Mouse (Mus musculus): Measurements from ENCODE around the gene Tent5c. TPM values are rescaled to one million over a fixed set of nuclear protein-coding genes. Genes with fewer than 3 reads are reported as not detected.
A peak's percentile ranks its signal among the peaks of the same experiment; 100 is the strongest.

The Tent5c gene
- total RNA-seq (2015; ENCODE audit: low replicate concordance) = 608 and 670 TPM in 2 replicates
- 1,090 and 1,183 TPM in 2 replicates for total RNA-seq (2017; ENCODE audit: low replicate concordance)

DNA sequence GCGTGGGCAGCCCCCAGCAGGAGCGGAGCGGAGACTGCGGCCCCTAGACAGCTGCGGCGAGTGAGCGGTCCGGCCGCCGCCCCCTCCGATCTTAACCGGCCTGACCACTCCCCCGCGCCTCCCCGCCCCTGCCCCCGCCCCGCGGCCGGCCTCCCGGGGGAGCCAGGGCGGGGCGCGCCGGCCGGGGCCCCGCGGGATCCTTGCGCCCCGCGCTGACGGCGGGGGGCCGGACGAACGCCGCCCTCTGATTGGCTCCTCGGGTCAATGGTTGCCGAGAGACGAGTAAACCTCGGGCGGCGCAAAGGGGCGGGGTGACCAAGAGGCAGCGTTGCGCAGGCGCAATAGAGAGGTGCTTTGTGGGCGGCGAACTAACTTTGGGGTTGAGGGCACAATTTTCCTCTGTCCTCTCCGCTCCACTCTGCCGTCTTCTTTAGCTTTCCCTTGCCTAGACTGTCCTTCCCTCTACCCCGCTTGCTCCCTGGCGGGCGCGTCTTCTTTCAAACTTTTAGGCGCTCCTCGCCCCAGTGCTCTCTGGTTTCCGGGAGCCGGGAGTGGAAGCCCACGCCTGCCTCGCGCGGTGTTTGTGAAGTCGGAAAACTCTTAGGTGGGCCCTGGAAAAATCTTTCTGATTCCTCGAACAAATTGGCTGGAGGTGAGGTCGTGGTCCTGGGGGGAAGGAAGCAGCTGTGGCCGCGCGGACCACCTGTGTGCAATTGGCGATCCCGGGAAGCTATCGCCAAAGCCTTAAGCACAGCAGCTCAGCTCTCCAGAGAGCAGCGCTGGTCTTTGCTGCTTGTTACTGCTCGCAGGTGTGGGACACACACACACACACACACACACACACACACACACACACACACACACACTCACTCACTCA lies at the start of gene Tent5c:
Gene Tent5c (minus strand): TSS at position 192 of the 877 bp plus-strand sequence.
- peak; percentile 72 for ATAC-seq (replicated peaks; ENCODE audit: low FRiP score, poor library complexity, severe bottlenecking)

DNA sequence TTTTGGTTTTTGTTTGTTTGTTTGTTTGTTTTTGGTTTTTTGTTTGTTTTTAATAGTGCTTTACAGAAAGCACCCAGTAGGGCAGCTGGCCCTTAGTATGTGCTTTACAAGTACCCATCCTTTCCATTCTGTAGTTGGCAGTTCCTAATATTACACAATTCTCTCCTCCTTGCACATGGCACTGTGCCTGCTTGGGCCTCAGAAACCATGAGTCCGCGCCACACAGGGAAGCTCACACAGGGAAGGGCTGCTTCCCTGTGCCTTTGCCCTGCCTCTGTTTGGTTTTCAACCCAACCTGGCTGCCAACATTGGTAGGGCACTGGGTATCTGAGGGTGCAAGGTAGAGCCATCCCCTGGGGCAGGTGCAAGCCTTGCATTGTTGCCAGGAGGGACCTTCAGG lies 47.6 kb upstream of the Tent5c start:
- no peak for ATAC-seq (replicated peaks; ENCODE audit: low FRiP score, poor library complexity, severe bottlenecking)

DNA sequence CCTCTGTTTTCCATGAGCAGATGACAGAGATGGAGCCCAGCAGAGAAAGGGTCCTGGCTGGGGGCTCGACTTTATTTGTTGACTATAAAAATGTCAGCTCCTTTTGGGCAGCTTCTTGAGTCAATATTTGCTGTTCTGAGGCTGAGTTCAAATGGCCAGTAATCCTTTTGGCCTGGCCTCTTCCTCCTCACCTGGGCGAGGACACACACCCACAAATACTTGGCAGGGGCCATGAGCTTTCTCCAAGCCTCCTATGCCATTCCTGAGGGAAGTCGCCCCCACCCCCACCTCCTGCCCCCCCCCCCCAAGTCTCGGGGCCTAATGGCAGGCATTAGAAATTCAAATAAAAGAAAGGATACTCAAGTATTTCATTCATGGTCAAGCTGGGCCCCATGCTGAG lies 46.8 kb upstream of the Tent5c start:
- ATAC-seq (replicated peaks; ENCODE audit: low FRiP score, poor library complexity, severe bottlenecking) = no peak

DNA sequence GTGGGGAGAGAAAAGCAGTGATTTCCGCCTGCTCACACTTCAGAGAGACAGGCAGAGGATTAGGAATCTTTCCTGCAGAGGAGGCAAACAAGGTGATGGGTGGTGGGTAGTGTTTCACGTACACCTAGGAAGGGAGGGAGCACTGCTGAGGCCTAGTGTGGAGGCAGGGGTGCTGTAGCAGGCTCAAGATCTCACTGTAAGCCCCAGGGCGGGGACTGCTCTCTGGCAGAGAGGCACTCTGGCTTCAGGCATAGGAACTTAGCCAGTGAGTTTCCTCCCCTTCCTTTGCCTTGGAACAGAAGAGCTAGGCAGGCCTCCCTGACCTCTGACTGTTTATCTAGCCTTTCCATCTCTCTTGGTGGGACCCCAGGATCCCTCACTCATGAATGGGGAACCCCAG lies 46.2 kb upstream of the Tent5c start:
- ATAC-seq (replicated peaks; ENCODE audit: low FRiP score, poor library complexity, severe bottlenecking) = no peak

DNA sequence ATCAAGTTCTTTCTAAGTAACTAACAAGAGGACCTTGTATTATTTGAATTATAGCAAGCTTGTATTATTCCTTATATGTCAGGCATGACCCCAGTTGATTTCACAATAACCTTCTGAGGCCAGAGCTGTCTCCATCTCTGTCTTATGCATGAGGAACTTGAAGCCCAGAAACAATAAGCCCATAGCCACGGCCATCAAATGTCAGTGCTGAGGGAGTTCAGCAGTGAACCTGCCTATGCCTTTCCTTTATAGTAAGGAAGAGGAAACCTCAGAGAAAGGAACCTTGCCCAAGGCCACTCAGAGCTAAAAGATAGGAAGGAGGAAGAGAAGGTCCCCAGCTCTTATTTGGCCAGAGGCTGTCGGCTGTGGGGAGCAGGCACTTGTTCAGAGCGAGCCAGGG lies 45.3 kb upstream of the Tent5c start:
- ATAC-seq (replicated peaks; ENCODE audit: low FRiP score, poor library complexity, severe bottlenecking) = no peak

- ATAC-seq (replicated peaks; ENCODE audit: low FRiP score, poor library complexity, severe bottlenecking) = peak; percentile 57; the same call in 1 of the 2 replicates
Observed at GRCm38 (mm10) chr3:100533429-100533828, 44.3 kb upstream of the Tent5c start.

DNA sequence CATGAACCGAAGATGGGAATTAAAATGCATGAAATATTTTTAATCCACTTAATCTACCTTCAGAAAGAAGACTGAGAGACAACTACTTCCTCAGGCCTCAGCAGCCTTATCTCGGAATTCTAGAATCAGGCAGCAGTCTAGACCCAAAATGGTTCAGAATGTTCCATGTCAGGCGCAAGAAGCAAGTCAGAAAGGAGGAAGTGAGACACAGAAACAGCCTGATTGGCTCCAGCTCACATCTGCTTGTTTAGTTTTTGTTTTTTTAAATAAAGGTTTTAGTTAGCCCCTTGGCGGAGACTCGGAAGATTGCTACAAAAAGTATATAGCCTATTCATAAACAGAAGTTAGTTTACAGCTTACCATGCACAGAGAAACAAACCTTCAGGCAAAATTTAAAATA lies 41.8 kb upstream of the Tent5c start:
- no peak for ATAC-seq (replicated peaks; ENCODE audit: low FRiP score, poor library complexity, severe bottlenecking)

DNA sequence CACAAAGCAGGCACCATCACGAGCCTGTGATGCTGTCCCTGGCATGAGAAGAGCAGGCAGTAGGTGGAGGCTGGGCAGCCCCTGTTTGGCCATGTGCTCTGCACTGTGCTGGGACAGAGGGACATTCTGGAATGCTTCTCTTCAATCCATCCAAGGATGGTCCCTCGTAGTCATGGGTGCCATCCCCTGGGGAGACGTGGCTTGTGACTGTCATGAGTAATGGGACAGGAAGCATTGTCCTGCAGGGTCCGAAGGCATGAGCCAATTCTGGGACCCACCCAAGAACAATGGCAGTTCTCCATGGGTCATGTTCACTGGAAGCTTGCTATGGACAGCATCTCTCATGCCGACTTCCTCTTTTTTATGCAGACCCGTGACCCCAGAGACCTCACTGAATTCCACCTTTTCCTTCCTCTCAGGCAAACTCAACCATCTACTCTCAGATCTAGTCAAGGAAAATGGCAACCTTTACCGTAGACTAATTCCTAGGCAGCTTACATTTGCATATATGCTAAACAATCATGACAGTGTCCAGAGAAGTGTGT lies 41.2 kb upstream of the Tent5c start:
- no peak for ATAC-seq (replicated peaks; ENCODE audit: low FRiP score, poor library complexity, severe bottlenecking)

DNA sequence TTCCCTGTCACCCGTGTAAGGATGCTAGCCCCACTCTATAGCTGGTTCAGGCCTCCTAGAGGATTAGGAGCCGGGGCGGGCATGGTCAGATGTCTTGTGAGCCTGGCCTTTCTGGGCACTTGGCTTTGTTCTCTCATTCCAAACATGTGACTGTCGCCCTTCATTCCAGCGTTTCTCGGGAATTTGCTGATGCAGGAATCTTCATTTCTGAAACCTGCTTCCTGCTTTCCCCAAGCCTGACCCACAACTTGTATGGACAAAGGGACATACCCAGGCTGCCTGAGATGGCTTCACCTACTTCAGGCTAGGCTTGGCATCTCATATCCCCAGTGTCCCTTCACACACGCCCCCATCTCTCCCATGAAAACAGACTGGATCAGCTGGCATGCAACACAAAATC lies 33.5 kb upstream of the Tent5c start:
- no peak for ATAC-seq (replicated peaks; ENCODE audit: low FRiP score, poor library complexity, severe bottlenecking)

DNA sequence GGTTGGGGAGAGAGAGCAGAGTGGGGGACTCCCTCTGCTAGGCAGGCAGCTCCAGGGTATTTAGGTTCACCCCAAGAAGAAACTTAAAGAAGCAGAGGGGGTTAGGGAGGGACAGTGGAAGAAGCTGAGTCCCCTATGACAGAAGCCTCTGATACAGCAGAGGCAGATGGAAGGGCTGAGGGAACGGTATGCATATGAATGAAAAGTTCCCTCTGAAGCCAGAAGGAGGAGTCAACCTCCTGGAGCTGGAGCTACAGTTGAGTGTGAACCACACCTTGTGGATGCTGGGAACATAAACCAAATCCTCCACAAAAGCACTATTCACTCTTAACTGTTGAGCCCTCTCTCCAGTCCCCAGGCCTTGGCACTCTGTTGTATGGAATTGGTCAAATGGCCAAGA lies 32.5 kb upstream of the Tent5c start:
- ATAC-seq (replicated peaks; ENCODE audit: low FRiP score, poor library complexity, severe bottlenecking) = no peak

DNA sequence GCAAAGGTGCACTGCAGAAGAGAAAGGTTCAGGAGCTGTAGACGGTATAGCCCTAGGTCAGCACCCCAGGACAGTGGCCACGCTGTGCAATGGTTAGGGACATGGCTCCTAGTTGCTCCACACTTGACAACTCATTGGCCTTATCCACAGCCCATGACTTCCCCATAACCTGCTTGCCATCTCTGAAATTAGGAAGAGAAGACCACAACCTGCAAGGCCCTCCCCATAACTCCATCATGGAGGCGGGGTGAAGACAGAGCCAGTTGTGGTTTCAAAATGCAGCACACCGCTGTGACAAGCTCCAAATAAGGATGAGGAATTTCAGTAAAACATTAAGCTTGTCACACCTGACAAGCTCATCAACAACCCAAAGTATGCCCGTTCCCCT lies 26.6 kb upstream of the Tent5c start:
- ATAC-seq (replicated peaks; ENCODE audit: low FRiP score, poor library complexity, severe bottlenecking) = no peak

DNA sequence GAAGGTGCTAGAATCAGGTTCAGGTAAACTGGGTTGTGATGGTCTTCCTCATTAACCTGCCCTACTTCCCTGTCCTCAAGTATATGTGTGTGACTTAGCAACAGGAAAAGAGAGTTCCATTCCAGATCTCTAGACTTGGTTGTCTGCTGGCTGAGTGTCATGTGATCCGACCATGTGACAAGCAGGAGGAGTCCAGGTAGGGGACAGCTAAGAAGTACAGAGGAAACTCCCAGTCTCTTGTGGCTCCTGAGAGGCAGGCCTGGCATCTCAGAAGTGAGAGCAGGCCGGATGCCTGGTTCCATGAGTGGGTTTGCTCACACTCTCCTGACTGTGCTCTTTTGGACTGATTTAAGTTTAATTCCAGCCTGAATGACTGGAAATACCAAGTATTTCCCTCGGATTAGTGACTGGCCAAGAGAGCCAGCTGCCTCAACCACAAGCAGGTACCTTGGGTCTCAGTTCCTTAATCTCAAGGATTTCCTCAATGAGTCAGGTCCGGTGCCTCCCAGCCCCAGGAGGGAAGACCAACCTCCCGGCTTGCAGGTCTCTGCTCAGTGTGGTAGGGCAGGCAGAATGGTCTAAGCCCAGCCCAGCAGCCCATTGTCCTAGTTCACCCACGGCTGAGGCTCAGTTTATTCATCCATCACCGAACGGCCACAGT lies 26.1 kb upstream of the Tent5c start:
- ATAC-seq (replicated peaks; ENCODE audit: low FRiP score, poor library complexity, severe bottlenecking) = no peak

- no peak for ATAC-seq (replicated peaks; ENCODE audit: low FRiP score, poor library complexity, severe bottlenecking)
Observed at GRCm38 (mm10) chr3:100507174-100507573, 18.1 kb upstream of the Tent5c start.

DNA sequence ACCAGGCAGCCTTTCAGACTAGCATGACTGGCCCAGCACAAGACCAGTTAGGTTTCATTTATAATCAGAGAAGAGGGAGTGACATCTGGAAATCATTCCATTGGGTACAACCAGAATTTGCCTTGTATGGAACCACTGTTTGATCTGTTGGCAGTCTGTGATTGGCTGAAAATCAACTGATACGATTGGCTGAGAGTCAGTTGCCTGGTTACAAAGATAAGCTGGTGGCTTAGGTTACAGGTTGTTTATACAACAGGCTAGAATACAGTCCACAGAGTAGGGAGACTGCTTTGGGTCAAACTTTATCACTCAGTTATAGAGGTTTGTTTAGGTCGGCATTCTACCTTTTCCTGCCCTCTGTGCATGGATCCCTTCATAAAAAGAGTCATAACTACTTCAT lies 17.6 kb upstream of the Tent5c start:
- peak; percentile 47 for ATAC-seq (replicated peaks; ENCODE audit: low FRiP score, poor library complexity, severe bottlenecking)

- ATAC-seq (replicated peaks; ENCODE audit: low FRiP score, poor library complexity, severe bottlenecking) = no peak
Observed at GRCm38 (mm10) chr3:100503882-100504281, 14.8 kb upstream of the Tent5c start.

GRCm38 (mm10) chr3:100502516-100502915 lies 13.4 kb upstream of the Tent5c start:
- no peak for ATAC-seq (replicated peaks; ENCODE audit: low FRiP score, poor library complexity, severe bottlenecking)

- no peak for ATAC-seq (replicated peaks; ENCODE audit: low FRiP score, poor library complexity, severe bottlenecking)
Observed at GRCm38 (mm10) chr3:100501899-100502298, 12.8 kb upstream of the Tent5c start.

DNA sequence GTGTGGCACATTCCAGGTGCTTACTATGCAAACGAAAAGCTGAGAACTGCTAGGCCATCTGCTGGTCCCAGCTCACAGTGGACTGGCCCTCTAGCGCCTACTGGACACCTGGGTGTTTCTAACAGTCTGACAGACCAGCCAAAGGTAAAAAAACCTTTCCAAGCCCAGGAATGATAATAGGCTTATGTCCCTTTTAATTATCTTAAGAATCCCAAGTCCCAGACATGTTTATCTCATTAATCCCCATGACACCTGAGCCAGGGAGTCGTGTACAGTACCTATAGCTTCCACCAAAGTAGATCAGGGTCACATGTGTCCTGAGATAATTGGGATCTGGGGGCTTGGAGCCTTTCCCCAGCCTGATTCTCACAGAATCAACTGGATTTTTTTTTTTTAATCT lies 7.0 kb upstream of the Tent5c start:
- ATAC-seq (replicated peaks; ENCODE audit: low FRiP score, poor library complexity, severe bottlenecking) = no peak

DNA sequence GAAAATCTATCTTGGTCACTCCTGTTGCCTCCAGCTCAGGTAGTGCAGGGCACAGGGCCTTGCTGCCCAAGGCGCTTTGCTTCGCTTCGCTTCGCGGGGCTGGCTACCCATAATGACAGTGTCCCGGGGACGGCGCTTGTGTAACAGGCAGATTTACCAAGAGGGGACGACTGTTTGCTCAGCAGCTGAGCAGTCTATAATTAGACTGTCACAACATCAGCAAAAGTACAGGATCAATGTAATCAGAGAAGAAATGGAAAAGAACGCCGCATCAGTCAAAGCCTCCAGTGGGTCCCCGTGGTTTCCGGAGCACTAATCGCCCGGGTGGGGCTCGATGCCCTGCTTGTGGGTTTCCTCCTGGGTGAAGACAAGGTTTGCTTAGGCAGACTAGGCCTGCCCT lies 6.3 kb upstream of the Tent5c start:
- no peak for ATAC-seq (replicated peaks; ENCODE audit: low FRiP score, poor library complexity, severe bottlenecking)

DNA sequence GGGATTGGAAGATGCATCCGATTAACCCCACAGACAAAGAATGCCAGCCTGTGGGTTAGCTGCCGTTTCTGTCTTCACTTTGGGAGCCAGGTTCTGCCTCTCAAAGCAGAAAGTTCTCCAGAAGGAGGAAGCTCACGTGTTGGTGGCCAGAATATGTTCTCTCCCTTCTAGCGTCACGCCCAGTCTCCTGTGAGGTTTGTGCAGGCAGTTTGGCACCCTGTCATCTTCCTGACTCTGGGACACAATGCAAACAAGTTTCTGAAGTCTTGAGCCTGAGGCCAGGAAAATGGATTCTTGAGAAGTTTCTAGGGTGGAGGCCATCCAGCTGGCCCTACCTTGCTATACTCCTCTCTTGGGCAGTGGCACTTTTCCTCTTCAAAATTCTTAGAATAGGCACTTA lies 5.8 kb upstream of the Tent5c start:
- no peak for ATAC-seq (replicated peaks; ENCODE audit: low FRiP score, poor library complexity, severe bottlenecking)

DNA sequence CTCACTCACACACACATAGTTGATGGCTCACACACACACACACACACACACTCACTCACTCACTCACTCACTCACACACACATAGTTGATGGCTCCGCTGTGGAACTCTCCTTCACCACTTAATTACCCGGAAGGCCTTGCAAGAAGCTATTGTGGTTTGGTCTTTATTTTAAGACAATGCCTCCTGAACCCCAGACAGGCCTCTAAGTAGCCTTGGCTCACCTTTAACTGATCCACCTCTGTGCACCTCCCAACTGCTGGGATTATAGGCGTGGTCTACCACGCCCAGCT lies 831 bp upstream of the Tent5c start:
- ATAC-seq (replicated peaks; ENCODE audit: low FRiP score, poor library complexity, severe bottlenecking) = no peak
